Mouse (Mus musculus) MEL (cell line): ENCODE results near the gene Dyrk3. TPM values are rescaled to one million over a fixed set of nuclear protein-coding genes. Genes with fewer than 3 reads are reported as not detected.

Experiments used
- DNase-seq: peaks from one replicate; pipeline ENCODE4 v3.0.0; 2011; ENCODE audit warnings: low read depth, low spot score
- H3K27ac ChIP-seq: 2 replicates; pipeline ENCODE4 v1.5.1; 2012; ENCODE audit warnings: low read depth, mild to moderate bottlenecking, control low read depth, low read length, moderate library complexity; ENCODE audit not compliant: control insufficient read depth
- H3K27me3 ChIP-seq, 2 experiments: fragments of 150-350 bp in 1 of 2; sonication (generic) in 1 of 2; 2 replicates each; pipeline ENCODE4 v1.6.1; 2012; ENCODE audit warnings: low read length in 2 of 2, mild to moderate bottlenecking in 2 of 2, improper control_type of control experiment in 1 of 2, moderate library complexity in 1 of 2; ENCODE audit not compliant: insufficient read depth in 2 of 2, control insufficient read depth in 1 of 2
- H3K36me3 ChIP-seq, 2 experiments: 2 replicates each; pipeline ENCODE4 v1.6.1; 2012 to 2014; ENCODE audit warnings: low read length in 2 of 2, improper control_type of control experiment in 1 of 2, inconsistent platforms in 1 of 2, mild to moderate bottlenecking in 1 of 2; ENCODE audit not compliant: insufficient read depth in 2 of 2, control insufficient read depth in 1 of 2
- H3K4me1 ChIP-seq, 2 experiments: fragments of 150-350 bp in 1 of 2; sonication (generic) in 1 of 2; 2 replicates each; pipeline ENCODE4 v1.6.1; 2012; ENCODE audit warnings: low read length in 2 of 2, improper control_type of control experiment in 1 of 2, mild to moderate bottlenecking in 1 of 2; ENCODE audit not compliant: insufficient read depth in 2 of 2, control insufficient read depth in 1 of 2
- H3K4me3 ChIP-seq, 2 experiments: fragments of 150-350 bp in 1 of 2; sonication (generic) in 1 of 2; 2 replicates each; pipeline ENCODE4 v1.5.1; 2012; ENCODE audit warnings: low read depth in 2 of 2, low read length in 2 of 2, mild to moderate bottlenecking in 2 of 2, moderate library complexity in 2 of 2, control low read depth in 1 of 2, improper control_type of control experiment in 1 of 2; ENCODE audit not compliant: control insufficient read depth in 1 of 2, insufficient read depth in 1 of 2
- H3K79me2 ChIP-seq: 2 replicates; pipeline ENCODE4 v1.6.1; 2012; ENCODE audit warnings: mild to moderate bottlenecking, low read length, moderate library complexity; ENCODE audit not compliant: control insufficient read depth, poor library complexity, insufficient read depth
- H3K9ac ChIP-seq: 2 replicates; pipeline ENCODE4 v1.6.1; 2012; ENCODE audit warnings: low read depth, mild to moderate bottlenecking, control low read depth, low read length, moderate library complexity; ENCODE audit not compliant: control insufficient read depth, poor library complexity, severe bottlenecking
- H3K9me3 ChIP-seq: fragments of 150-350 bp; sonication (generic); replicated peaks from 2 replicates; pipeline ENCODE4 v1.6.1; 2012; ENCODE audit warnings: mild to moderate bottlenecking, low read length, improper control_type of control experiment, moderate library complexity; ENCODE audit not compliant: insufficient read depth
- BHLHE40 ChIP-seq: IDR thresholded peaks from 2 replicates; pipeline ENCODE4 v1.6.1; 2012; ENCODE audit warnings: low read depth, mild to moderate bottlenecking, inconsistent platforms, low read length, improper control_type of control experiment, borderline replicate concordance
- CHD1 ChIP-seq: IDR thresholded peaks from 2 replicates; pipeline ENCODE4 v1.6.1; 2012; ENCODE audit warnings: low read depth, mild to moderate bottlenecking, inconsistent platforms, low read length, improper control_type of control experiment
- CHD2 ChIP-seq: IDR thresholded peaks from 2 replicates; pipeline ENCODE4 v1.6.1; 2011; ENCODE audit warnings: low read length, improper control_type of control experiment
- E2F4 ChIP-seq: IDR thresholded peaks from 2 replicates; pipeline ENCODE4 v1.6.1; 2011; ENCODE audit warnings: low read depth, low read length, improper control_type of control experiment, borderline replicate concordance
- ELF1 ChIP-seq: IDR thresholded peaks from 2 replicates; pipeline ENCODE4 v1.6.1; 2014; ENCODE audit warnings: low read depth, mild to moderate bottlenecking, inconsistent platforms, low read length, improper control_type of control experiment, moderate library complexity
- EP300 ChIP-seq, 2 experiments: IDR thresholded peaks; 2 replicates each; pipeline ENCODE4 v1.6.1; 2011; ENCODE audit warnings: improper control_type of control experiment in 2 of 2, low read length in 2 of 2, low read depth in 1 of 2, mild to moderate bottlenecking in 1 of 2
- ETS1 ChIP-seq: IDR thresholded peaks from 2 replicates; pipeline ENCODE4 v1.6.1; 2012; ENCODE audit warnings: low read depth, mild to moderate bottlenecking, inconsistent platforms, low read length, improper control_type of control experiment, moderate library complexity
- GATA1 ChIP-seq: IDR thresholded peaks from 2 replicates; pipeline ENCODE4 v1.6.1; 2011; ENCODE audit warnings: low read depth, low read length, improper control_type of control experiment
- HCFC1 ChIP-seq: IDR thresholded peaks from 2 replicates; pipeline ENCODE4 v1.6.1; 2012; ENCODE audit warnings: low read depth, mild to moderate bottlenecking, inconsistent platforms, low read length, improper control_type of control experiment, moderate library complexity
- JUND ChIP-seq: IDR thresholded peaks from 2 replicates; pipeline ENCODE4 v1.6.1; 2011; ENCODE audit warnings: low read depth, mild to moderate bottlenecking, improper control_type of control experiment, low read length
- MAX ChIP-seq: IDR thresholded peaks from 2 replicates; pipeline ENCODE4 v1.6.1; 2011; ENCODE audit warnings: low read length, improper control_type of control experiment
- MEF2A ChIP-seq: IDR thresholded peaks from 2 replicates; pipeline ENCODE4 v1.6.1; 2014; ENCODE audit warnings: low read depth, mild to moderate bottlenecking, inconsistent platforms, low read length, improper control_type of control experiment; ENCODE audit not compliant: poor library complexity, insufficient replicate concordance, severe bottlenecking; ENCODE audit errors: extremely low read depth
- MXI1 ChIP-seq: IDR thresholded peaks from 2 replicates; pipeline ENCODE4 v1.6.1; 2011; ENCODE audit warnings: mild to moderate bottlenecking, low read depth, low read length, improper control_type of control experiment
- MYB ChIP-seq: IDR thresholded peaks from 2 replicates; pipeline ENCODE4 v1.6.1; 2011; ENCODE audit warnings: mild to moderate bottlenecking, low read depth, low read length, improper control_type of control experiment
- MYC ChIP-seq: IDR thresholded peaks from 2 replicates; pipeline ENCODE4 v1.6.1; 2011; ENCODE audit warnings: low read depth, mild to moderate bottlenecking, low read length, improper control_type of control experiment, moderate library complexity
- POLR2A ChIP-seq, 2 experiments: IDR thresholded peaks; 2 replicates each; pipeline ENCODE4 v1.6.1; 2011 to 2012; ENCODE audit warnings: low read length in 2 of 2, mild to moderate bottlenecking in 2 of 2, control low read depth in 1 of 2, improper control_type of control experiment in 1 of 2, low read depth in 1 of 2, moderate library complexity in 1 of 2; ENCODE audit not compliant: control insufficient read depth in 1 of 2, insufficient read depth in 1 of 2, poor library complexity in 1 of 2
- POLR2AphosphoS5 ChIP-seq: IDR thresholded peaks from 2 replicates; pipeline ENCODE4 v1.6.1; 2012; ENCODE audit warnings: low read depth, borderline replicate concordance, mild to moderate bottlenecking, inconsistent platforms, low read length, moderate library complexity, mixed read lengths
- RAD21 ChIP-seq: IDR thresholded peaks from 2 replicates; pipeline ENCODE4 v1.6.1; 2011; ENCODE audit warnings: mild to moderate bottlenecking, low read depth, low read length, improper control_type of control experiment
- SIN3A ChIP-seq: IDR thresholded peaks from 2 replicates; pipeline ENCODE4 v1.6.1; 2012; ENCODE audit warnings: low read length, improper control_type of control experiment, inconsistent platforms
- SMC3 ChIP-seq: IDR thresholded peaks from 2 replicates; pipeline ENCODE4 v1.6.1; 2011; ENCODE audit warnings: low read depth, low read length, improper control_type of control experiment
- TAL1 ChIP-seq: IDR thresholded peaks from 2 replicates; pipeline ENCODE4 v1.6.1; 2012; ENCODE audit warnings: mild to moderate bottlenecking, inconsistent platforms, low read length, moderate library complexity, mixed read lengths
- TBP ChIP-seq: IDR thresholded peaks from 2 replicates; pipeline ENCODE4 v1.8.0; 2011; ENCODE audit warnings: low read depth, low read length, improper control_type of control experiment
- TCF12 ChIP-seq: IDR thresholded peaks from 2 replicates; pipeline ENCODE4 v1.6.1; 2014; ENCODE audit warnings: low read depth, mild to moderate bottlenecking, inconsistent platforms, low read length, improper control_type of control experiment, moderate library complexity
- USF2 ChIP-seq, 2 experiments: IDR thresholded peaks; 2 replicates each; pipeline ENCODE4 v1.6.1; 2011 to 2012; ENCODE audit warnings: improper control_type of control experiment in 2 of 2, low read length in 2 of 2, borderline replicate concordance in 1 of 2, inconsistent platforms in 1 of 2, low read depth in 1 of 2, mild to moderate bottlenecking in 1 of 2; ENCODE audit not compliant: insufficient read depth in 1 of 2
- ZC3H11A ChIP-seq: IDR thresholded peaks from 2 replicates; pipeline ENCODE4 v1.6.1; 2012; ENCODE audit warnings: low read depth, mild to moderate bottlenecking, inconsistent platforms, low read length, improper control_type of control experiment
- ZKSCAN1 ChIP-seq: IDR thresholded peaks from 2 replicates; pipeline ENCODE4 v1.6.1; 2012; ENCODE audit warnings: low read depth, mild to moderate bottlenecking, inconsistent platforms, low read length, improper control_type of control experiment, moderate library complexity
- ZMIZ1 ChIP-seq: IDR thresholded peaks from 2 replicates; pipeline ENCODE4 v1.6.1; 2012; ENCODE audit warnings: low read depth, mild to moderate bottlenecking, inconsistent platforms, low read length, improper control_type of control experiment, moderate library complexity
- polyA plus RNA-seq, 2 experiments: library from polyadenylated mRNA; stranded (reverse) in 1 of 2; unstranded in 1 of 2; fragments of >175 nt in 1 of 2; fragments of >200 nt in 1 of 2; gene quantifications; 2 replicates each; pipeline versions ENCODE4 v1.2.1 to v1.2.4; 2012; ENCODE audit warnings: low replicate concordance in 2 of 2, low read depth in 1 of 2; ENCODE audit not compliant: insufficient read length in 2 of 2, insufficient read depth in 1 of 2, missing spikeins in 1 of 2
- total RNA-seq: library from RNA; depleted of rRNA; stranded (reverse); fragments of 300-350 nt; gene quantifications from 2 replicates; pipeline ENCODE4 v1.2.3, GENCODE M21; 2012

The Dyrk3 gene
- total and polyA plus RNA-seq, 3 experiments, result 8.6 to 11.8 TPM; not detected in 1

- Histone ChIP-seq H3K79me2 (peaks cover 9% of the 10 kb centered on the region), H3K4me3 (no peak overlapping the region; a peak in 1 of 4 replicates), H3K9me3 (no peaks in the 10 kb centered on the region), H3K9ac (no peak overlapping the region; the same call in 1 of the 2 replicates), H3K27me3 (no peaks in the 10 kb centered on the region), H3K27ac (peak overlapping the region; percentile 36), H3K4me1 (peaks cover 22 to 25% of the 10 kb centered on the region in 2 experiments), H3K36me3 (peaks cover 3 to 32% of the 10 kb centered on the region in 2 experiments)
- TF ChIP-seq MAX (no peak), MYB (no peak), MXI1 (peak; percentile 61), ETS1 (peak; percentile 67), USF2 (IDR thresholded peaks at IDR 0.05; ENCODE audit: borderline replicate concordance in 1 of 2, insufficient read depth in 1 of 2, low read depth in 1 of 2, low read length in 2 of 2) (no peak), CHD1 (no peak), JUND (no peak), POLR2AphosphoS5 (no peak), ZC3H11A (no peak), MYC (no peak), RAD21 (no peak), SIN3A (peak; percentile 60; the same call in 1 of the 2 replicates), ELF1 (no peak), HCFC1 (peak; percentile 34; the same call in 1 of the 2 replicates), POLR2A (IDR thresholded peaks at IDR 0.05; ENCODE audit: control insufficient read depth in 1 of 2, insufficient read depth in 1 of 2, low read depth in 1 of 2, low read length in 2 of 2, poor library complexity in 1 of 2) (no peak), EP300 (IDR thresholded peaks at IDR 0.05; ENCODE audit: low read depth in 1 of 2, low read length in 2 of 2) (peak in 1 of 2 experiments; percentile 39; a peak in 1 of 4 replicates), SMC3 (no peak), TCF12 (0 out of 2 replicates have a peak, but pooled peaks have one; percentile 16), CHD2 (no peak), ZMIZ1 (no peak), GATA1 (peak; percentile 63), BHLHE40 (0 out of 2 replicates have a peak, but pooled peaks have one; percentile 20), ZKSCAN1 (no peak), TAL1 (peak; percentile 30; the same call in 1 of the 2 replicates), MEF2A (peak; percentile 67; the same call in 1 of the 2 replicates), TBP (no peak), E2F4 (no peak)
- peak; percentile 86 for DNase-seq
Measured at GRCm38 (mm10) chr1:131134942-131135522, 3.1 kb downstream of the Dyrk3 start.
